Mouse (Mus musculus) heart, embryonic 16.5 days (tissue): Measurements from ENCODE around the gene Slc6a20a. TPM values are rescaled to one million over a fixed set of nuclear protein-coding genes. Genes with fewer than 3 reads are reported as not detected.

Experiments used
- ATAC-seq: fragments of 200-750 bp; cut with Nextera tagmentation; replicated peaks from 2 replicates; pipeline ENCODE4 v1.8.0; 2017; ENCODE audit warnings: moderate number of reproducible peaks; ENCODE audit not compliant: insufficient read depth, low FRiP score; ENCODE audit errors: extremely low read depth
- H3K27ac ChIP-seq: fragments of 300-500 bp; sonication (generic); 2 replicates; pipeline ENCODE4 v1.5.1; 2014; ENCODE audit warnings: mild to moderate bottlenecking, low read length, control low read depth, moderate library complexity
- H3K27me3 ChIP-seq: fragments of 300-500 bp; sonication (generic); 2 replicates; pipeline ENCODE4 v1.6.1; 2014; ENCODE audit warnings: low read length, mixed read lengths; ENCODE audit not compliant: control insufficient read depth, insufficient read depth
- H3K36me3 ChIP-seq: fragments of 300-500 bp; sonication (generic); 2 replicates; pipeline ENCODE4 v1.6.1; 2014; ENCODE audit not compliant: control insufficient read depth, insufficient read depth
- H3K4me1 ChIP-seq: fragments of 300-500 bp; sonication (generic); 2 replicates; pipeline ENCODE4 v1.6.1; 2014; ENCODE audit warnings: low read length, mixed read lengths; ENCODE audit not compliant: control insufficient read depth, insufficient read depth
- H3K4me2 ChIP-seq: fragments of 300-500 bp; sonication (generic); 2 replicates; pipeline ENCODE4 v1.6.1; 2014; ENCODE audit warnings: low read depth, mild to moderate bottlenecking, control low read depth, low read length
- H3K4me3 ChIP-seq: fragments of 300-500 bp; sonication (generic); 2 replicates; pipeline ENCODE4 v1.5.1; 2014; ENCODE audit warnings: mild to moderate bottlenecking, control low read depth, low read length
- H3K9ac ChIP-seq: fragments of 300-500 bp; sonication (generic); 2 replicates; pipeline ENCODE4 v1.6.1; 2014; ENCODE audit warnings: low read length, control low read depth
- H3K9me3 ChIP-seq: fragments of 300-500 bp; sonication (generic); replicated peaks from 2 replicates; pipeline ENCODE4 v1.6.1; 2016; ENCODE audit warnings: low read length; ENCODE audit not compliant: control insufficient read depth
- WGBS: fragments of 180-500 bp; shearing (Covaris S2); extraction: QIAGEN DNeasy Blood & Tissue Kit; methylation state at CpG from one replicate; pipeline ENCODE4 v1.1.7; 2014; 5-methylcytosine and 5-hydroxymethylcytosine counted together
- polyA plus RNA-seq: library from polyadenylated mRNA; unstranded; fragments of >200 nt; fragmentation: Nextera tagmentation; extraction: Ambion mirVana; gene quantifications from 2 replicates; pipeline ENCODE4 v1.2.1, GENCODE M21; 2015

Slc6a20a gene
- polyA plus RNA-seq, 1 experiment from 2014 or later = 0.34 TPM

- H3K9me3 ChIP-seq = no peaks in the 10 kb centered on the region
- ATAC-seq = no peak
- no peak overlapping the region for H3K4me3 ChIP-seq
- H3K9ac ChIP-seq = no peak overlapping the region
- WGBS = 63% methylated on average over 2 of the region's 2 CpGs
- H3K27ac ChIP-seq = no peak overlapping the region
- H3K4me2 ChIP-seq = no peak overlapping the region
- no peaks in the 10 kb centered on the region for H3K27me3 ChIP-seq
- no peaks in the 10 kb centered on the region for H3K36me3 ChIP-seq
- no peaks in the 10 kb centered on the region for H3K4me1 ChIP-seq
These were observed 28.7 kb downstream of the Slc6a20a start for GRCm38 (mm10) chr9:123649785-123650511.

DNA sequence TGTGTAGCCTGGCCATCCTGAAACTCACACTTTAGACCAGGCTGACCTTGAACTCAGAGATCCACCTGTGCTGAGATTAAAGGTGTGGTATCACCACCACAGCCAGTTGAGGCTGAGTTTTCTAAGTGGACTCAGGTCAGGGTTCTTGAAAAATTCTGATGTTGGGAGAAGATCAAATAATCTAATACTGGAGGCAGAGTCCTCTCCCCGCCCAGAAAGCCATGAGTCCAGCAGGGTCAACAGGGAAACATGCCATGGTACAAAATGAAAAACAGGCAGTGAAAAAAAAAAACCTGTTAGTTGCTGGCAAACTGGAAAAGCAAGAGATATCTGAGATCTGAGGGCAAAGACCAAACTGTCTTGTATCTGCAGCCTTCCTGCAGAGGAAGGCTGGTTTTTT is 38.6 kb downstream of the Slc6a20a start:
- Histone ChIP-seq H3K4me2 (no peak overlapping the region), H3K27me3 (no peaks in the 10 kb centered on the region), H3K4me1 (no peaks in the 10 kb centered on the region), H3K36me3 (no peaks in the 10 kb centered on the region), H3K9ac (no peak overlapping the region), H3K27ac (no peak overlapping the region), H3K9me3 (no peaks in the 10 kb centered on the region), H3K4me3 (no peak overlapping the region)
- WGBS = 84% methylated on average over 1 of the region's 1 CpGs
- ATAC-seq = no peak

- ATAC-seq = no peak
- no peak overlapping the region for H3K27ac ChIP-seq
- H3K9me3 ChIP-seq = no peaks in the 10 kb centered on the region
- no peak overlapping the region for H3K4me2 ChIP-seq
- H3K4me3 ChIP-seq = no peak overlapping the region
- H3K36me3 ChIP-seq = no peaks in the 10 kb centered on the region
- WGBS = 45% methylated on average over 1 of the region's 1 CpGs
- no peaks in the 10 kb centered on the region for H3K27me3 ChIP-seq
- H3K4me1 ChIP-seq = no peaks in the 10 kb centered on the region
- H3K9ac ChIP-seq = no peak overlapping the region
These were observed 40.0 kb downstream of the Slc6a20a start for GRCm38 (mm10) chr9:123638668-123639089.

GRCm38 (mm10) chr9:123638231-123638630 is 40.5 kb downstream of the Slc6a20a start:
- H3K9me3 ChIP-seq = no peaks in the 10 kb centered on the region
- H3K36me3 ChIP-seq = no peaks in the 10 kb centered on the region
- H3K27ac ChIP-seq = no peak overlapping the region
- H3K9ac ChIP-seq = no peak overlapping the region
- no peaks in the 10 kb centered on the region for H3K4me1 ChIP-seq
- H3K4me3 ChIP-seq = no peak overlapping the region
- H3K4me2 ChIP-seq = no peak overlapping the region
- H3K27me3 ChIP-seq = no peaks in the 10 kb centered on the region
- ATAC-seq = no peak

DNA sequence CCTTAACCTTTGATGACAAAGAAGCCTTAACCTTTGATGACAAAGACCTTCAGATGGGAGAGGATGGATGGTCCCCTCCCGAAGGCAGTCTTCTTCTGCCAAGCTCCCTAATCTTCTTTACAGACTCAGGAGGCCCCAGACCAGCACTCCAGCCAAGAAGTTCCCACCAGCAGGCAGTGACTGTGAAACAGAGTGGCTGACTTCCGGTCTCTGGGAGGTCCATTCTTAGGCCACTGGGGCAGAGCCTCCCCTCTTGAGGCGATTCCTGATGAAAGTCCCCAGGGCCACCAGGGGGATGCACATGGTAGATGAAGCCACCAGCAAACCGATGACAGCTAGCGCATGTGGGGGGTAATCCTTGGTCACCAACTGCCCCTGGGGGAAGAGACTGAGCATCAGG is 41.9 kb downstream of the Slc6a20a start:
- Histone ChIP-seq H3K9ac (no peak overlapping the region), H3K4me1 (no peaks in the 10 kb centered on the region), H3K27ac (no peak overlapping the region), H3K36me3 (no peaks in the 10 kb centered on the region), H3K27me3 (no peaks in the 10 kb centered on the region), H3K9me3 (no peaks in the 10 kb centered on the region), H3K4me2 (no peak overlapping the region), H3K4me3 (no peak overlapping the region)
- WGBS = 60% methylated on average over 5 of the region's 5 CpGs
- ATAC-seq = no peak

DNA sequence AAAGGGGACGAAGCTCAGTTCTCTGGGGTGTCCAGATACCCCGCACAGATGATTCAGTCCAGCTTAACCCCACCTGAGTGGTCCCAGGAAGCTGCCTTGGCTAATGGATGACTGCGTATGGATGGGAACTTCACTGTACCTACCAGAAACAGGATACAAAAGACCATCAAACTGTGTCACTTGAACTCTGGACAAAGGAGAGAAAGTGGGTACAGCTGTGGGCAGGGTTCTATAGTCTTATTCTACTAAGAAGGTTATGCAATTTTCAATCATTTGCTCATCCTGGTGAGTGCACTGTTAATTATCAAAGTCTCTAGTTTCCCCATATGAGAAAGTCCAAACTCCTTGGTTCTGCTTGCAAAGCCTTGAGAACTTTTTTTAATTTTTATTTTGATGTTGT is 45.7 kb downstream of the Slc6a20a start:
- no peaks in the 10 kb centered on the region for H3K4me1 ChIP-seq
- no peak overlapping the region for H3K27ac ChIP-seq
- H3K36me3 ChIP-seq = no peaks in the 10 kb centered on the region
- H3K4me2 ChIP-seq = no peak overlapping the region
- WGBS = 90% methylated on average over 3 of the region's 3 CpGs
- H3K4me3 ChIP-seq = no peak overlapping the region
- no peaks in the 10 kb centered on the region for H3K27me3 ChIP-seq
- ATAC-seq = no peak
- H3K9ac ChIP-seq = no peak overlapping the region
- H3K9me3 ChIP-seq = no peaks in the 10 kb centered on the region

DNA sequence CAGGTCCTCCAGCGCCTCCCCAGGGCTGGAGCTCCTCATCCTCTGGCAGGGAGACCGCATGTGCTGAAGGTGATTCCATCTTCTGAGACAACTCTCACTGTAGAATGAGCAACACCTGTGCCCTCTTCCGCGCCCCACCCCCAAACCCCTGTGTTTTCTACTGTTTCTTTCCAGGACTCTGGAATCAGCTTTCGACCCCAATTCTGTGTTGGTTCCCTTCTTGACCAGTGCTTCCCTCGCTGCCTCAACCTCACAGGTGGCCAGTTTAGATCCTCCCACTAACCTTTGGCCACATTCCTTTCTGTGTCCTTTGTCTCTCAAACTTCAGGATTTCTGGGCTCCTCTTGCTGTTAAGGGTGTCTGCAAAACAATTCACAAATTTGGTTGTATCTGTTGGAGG is 46.4 kb downstream of the Slc6a20a start, which contains the start of gene Slc6a20b:
Slc6a20b (minus strand) TSS at position 285 of the 400 bp plus-strand sequence.
- Histone ChIP-seq H3K27ac (no peak within 1 kb of the TSS), H3K4me3 (no peak within 1 kb of the TSS), H3K36me3 (no peaks in the 10 kb centered on the region), H3K4me1 (no peaks in the 10 kb centered on the region), H3K27me3 (no peaks in the 10 kb centered on the region), H3K9ac (no peak within 1 kb of the TSS), H3K4me2 (no peak within 1 kb of the TSS), H3K9me3 (no peaks in the 10 kb centered on the region)
- no peak for ATAC-seq
- WGBS = 85% methylated on average over 6 of the region's 6 CpGs

- no peaks in the 10 kb centered on the region for H3K9me3 ChIP-seq
- H3K36me3 ChIP-seq = no peaks in the 10 kb centered on the region
- ATAC-seq = no peak
- H3K27ac ChIP-seq = no peak overlapping the region
- H3K9ac ChIP-seq = no peak overlapping the region
- no peaks in the 10 kb centered on the region for H3K4me1 ChIP-seq
- WGBS = 69% methylated on average over 3 of the region's 3 CpGs
- no peak overlapping the region for H3K4me3 ChIP-seq
- H3K27me3 ChIP-seq = no peaks in the 10 kb centered on the region
- no peak overlapping the region for H3K4me2 ChIP-seq
These were observed 47.0 kb downstream of the Slc6a20a start for GRCm38 (mm10) chr9:123631666-123632065.

GRCm38 (mm10) chr9:123625821-123626220 is 52.9 kb downstream of the Slc6a20a start:
- H3K27ac ChIP-seq = no peak overlapping the region
- no peaks in the 10 kb centered on the region for H3K36me3 ChIP-seq
- no peaks in the 10 kb centered on the region for H3K27me3 ChIP-seq
- no peak overlapping the region for H3K4me2 ChIP-seq
- H3K4me1 ChIP-seq = no peaks in the 10 kb centered on the region
- no peaks in the 10 kb centered on the region for H3K9me3 ChIP-seq
- no peak overlapping the region for H3K9ac ChIP-seq
- ATAC-seq = no peak
- WGBS = 84% methylated on average over 11 of the region's 11 CpGs
- no peak overlapping the region for H3K4me3 ChIP-seq
